Mouse (Mus musculus) A20 (cell line): Measurements from ENCODE around the gene Gse1.

ENCODE experiments used
- DNase-seq: peaks from one replicate; pipeline ENCODE4 v3.0.0-alpha.2; 2011; ENCODE audit warnings: low read depth, low spot score

The Gse1 gene

DNA sequence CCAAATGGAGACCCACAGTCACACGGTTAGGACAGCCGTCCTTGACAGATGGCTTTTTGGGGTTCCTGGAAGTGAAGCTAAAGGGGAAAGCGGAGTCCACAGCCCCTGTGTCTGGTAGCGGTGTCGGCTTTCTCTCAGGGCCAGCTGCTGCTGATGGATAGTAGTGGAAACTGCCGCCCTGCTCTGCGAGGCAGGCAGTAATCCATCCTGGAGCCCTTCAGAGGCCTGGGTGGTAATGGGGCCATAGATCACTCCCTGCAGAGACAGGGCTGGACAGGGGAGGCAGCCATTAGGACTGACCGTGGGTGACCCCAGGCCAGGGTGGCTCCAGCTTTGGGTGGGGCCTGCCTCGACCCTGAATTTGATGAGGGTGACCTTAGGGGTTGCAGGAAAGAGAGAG, 146.3 kb downstream of the Gse1 start:
- no peak for DNase-seq

DNA sequence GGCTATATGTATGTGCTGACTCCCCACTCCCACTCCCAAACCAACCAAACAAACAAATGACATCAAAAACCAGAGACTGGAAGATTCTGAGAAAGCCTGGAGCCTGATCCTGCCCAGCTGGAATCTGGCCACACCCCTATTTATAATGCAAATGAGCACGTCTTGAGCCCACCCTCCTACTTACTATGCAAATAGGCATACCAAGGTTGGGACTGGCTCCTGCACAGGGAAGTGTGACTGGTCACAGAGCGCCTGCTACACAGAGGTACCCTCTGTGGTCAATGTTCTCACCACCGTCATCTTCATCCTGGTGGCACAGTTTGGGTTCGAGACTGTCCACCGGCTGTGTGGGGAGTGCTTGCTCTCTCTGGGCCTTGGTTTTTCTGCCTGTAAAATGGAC, 146.9 kb downstream of the Gse1 start:
- peak; percentile 48 for DNase-seq

DNA sequence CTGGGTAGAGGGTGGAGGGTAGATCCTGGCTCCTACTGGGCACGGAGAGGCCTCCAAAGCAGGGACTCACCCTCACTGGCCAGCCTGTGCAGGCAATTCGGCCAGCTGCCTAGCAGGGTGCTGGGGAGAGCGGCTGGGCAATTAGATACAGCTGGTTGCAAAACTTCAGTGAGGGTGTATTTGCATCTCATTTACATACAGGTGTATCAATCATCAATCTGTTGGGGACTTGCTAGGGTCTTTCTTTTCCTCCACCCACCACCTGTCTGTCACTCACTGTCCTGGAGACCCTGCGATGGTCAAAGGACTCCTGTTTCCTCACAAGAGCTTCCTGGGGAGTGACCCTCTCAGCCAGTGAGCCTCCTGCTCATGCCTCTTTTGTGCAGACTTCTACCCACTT, 148.0 kb downstream of the Gse1 start:
- no peak for DNase-seq

DNA sequence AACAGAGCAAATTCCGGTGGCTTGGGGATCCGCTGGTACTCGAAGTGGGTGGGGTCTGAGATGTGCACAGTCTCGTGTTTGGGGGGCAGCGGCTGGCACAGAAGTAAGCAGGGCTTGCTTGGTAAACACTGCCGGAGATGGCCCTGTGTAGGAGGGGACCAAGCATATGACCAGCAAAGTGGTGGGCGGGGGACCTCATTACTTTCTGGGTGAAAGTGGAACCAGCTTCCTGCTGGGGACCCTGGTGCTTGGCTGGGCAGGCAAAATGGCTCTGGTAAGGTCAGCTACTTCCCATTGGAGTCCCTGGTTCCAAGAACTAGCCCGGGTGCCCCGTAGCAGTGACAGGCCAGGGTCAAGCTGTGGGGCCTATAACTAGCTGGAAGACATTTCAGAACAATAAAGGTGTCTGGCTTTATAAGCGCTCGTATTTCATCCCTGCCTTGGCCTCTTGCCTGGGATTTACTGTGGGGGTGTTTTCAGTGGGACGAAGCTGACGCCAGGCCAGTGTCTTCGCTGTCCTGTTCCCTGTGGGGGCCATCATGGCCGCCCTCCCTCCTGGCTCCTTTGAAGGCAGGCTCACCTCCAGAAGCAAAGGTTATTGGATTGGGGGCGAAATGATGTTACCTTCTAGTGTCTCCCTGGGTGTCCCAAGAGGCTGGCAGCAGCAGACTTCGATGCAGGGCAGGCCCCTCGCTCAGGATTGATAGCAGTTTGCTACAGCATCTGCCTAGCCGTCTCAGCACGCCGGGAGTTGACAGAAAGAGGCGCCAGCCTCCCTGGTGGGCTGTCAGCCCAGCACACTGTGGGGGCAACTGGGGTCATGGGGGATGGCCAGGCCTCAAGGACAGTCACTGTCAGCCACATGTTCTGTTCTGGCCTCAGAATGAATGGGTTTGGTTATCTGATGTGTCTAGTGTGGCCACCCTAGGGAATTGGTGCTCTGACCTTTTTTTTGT, 148.9 kb downstream of the Gse1 start:
- DNase-seq = no peak

DNA sequence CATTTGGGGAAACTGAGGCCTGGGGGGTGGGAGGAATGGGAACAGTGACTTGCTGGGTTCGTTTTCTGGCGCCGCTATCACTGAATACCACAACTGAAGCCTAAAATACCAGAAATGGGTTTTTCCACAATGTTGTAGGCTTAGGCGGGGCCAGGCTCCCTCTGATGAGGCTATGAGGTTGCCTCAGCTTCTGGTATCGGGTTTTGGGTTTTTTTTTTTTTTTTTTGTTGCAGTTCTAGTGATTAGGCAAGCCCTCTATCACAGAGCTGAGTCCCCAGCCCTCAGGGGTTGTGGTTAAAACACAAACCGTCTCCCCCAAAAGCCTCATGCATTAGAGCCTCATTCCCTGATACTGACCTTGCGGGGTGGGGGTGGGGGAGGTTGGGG, 149.5 kb downstream of the Gse1 start:
- no peak for DNase-seq

DNA sequence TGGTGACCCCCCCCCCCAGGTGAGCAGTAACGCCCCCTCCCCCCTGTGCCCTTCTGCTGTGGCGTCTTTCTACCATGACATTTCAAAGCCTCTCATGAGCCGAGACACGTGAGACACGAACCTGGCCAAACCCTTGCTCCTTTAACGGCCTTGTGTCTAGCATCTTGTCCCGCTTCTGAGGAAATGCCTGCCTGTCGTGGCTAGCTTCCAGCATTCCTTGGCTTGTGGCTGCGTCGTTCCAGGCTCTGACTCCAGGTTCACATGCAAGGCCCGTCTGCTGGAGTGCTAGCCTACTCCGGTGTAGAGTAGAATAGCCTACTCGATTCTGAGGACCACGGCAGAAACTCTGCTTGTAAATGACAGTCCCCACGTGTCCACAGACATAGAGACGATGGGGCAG, 150.1 kb downstream of the Gse1 start:
- no peak for DNase-seq

DNA sequence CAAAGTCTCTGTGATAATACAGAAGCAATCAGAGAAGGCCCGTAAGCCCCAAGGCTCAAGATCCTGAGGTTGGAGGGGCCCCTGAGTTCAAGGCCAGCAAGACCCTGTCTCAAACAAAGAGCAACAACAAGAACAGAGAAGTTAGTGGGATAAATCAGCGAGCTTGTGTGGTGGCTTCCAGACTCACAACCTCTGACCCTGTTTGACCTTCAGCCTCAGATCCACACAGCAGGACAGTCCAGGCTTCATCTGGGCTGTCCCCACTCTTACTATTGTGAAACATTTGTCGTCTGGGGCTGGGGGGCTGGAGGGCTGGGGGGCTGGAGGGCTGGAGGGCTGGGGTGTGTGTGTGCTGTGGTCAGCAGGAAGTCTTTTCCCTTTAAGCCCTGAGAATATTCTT, 150.8 kb downstream of the Gse1 start:
- DNase-seq = no peak

DNA sequence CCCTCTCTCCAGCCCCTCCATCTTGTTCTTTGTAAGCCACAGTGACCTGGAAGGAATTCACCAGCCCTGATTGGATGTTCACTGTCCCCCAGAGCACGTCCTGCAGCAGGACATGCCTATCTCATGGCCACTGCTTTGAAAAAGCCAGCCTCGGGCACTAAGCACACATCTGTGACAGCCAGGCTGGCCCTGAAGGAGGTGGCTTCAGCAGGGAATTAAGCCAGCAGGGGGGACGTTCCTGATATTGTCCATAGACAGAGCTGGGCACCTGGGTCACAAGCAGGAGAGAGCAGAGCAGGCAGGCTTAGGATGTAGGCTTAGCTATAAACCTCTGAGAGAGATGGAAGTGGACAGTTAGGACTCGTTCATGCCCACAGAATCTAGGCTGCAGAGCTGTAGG, 153.6 kb downstream of the Gse1 start:
- no peak for DNase-seq

DNA sequence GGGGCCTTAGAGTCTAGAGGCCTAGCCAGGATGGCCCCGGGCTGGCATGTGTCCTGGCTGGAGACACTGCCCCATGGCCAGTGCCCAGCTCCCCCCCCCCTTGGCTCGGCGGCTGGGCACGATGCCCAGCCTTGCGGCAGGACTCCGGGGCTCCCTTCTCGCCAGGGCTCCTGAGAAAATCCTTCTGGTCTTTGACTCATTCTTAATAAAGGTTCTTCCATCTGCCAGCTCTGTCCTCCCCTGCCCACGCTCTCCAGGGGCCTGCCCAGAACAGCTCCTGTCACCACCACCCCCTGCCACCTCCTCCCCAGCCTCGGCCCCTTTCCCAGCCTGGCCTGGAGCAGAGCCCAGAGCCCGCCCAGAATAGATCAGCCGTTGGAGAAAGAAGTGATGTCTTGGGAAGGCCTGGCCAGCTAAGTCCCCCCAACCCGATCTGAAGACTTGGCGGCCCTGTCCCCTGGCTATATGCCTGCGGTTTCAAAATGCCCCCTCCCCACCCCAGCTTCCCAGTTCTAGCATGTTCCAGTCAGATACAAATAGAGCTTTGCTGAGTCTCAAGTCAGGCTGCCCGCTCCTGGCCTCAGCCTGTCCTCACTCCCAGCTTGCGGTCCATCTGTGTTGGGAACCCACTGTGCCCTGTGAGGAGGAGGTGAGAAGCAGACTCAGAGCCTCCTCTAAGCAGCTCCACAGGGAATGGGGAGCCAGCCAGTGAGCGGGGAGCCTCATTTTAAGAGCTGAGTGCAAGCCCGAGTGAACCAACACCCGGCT, 154.4 kb downstream of the Gse1 start:
- no peak for DNase-seq

DNA sequence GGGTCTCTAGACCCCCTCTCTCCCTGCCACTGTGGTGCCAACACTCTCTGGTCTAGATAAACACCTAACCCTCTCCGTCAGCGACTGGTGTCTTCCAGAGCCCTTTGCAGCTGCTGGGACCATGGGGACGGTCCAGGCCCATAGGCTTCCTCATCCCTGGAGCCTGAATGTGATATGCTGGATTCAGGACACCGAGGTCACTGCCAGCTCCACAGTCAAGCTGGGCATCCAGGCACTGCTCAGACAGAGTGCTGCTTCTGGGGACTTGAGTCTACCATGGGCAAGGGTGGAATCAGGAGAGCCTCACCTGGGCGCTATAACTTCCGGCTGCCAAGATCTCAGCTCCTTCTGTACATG, 154.9 kb downstream of the Gse1 start:
- DNase-seq = no peak

DNA sequence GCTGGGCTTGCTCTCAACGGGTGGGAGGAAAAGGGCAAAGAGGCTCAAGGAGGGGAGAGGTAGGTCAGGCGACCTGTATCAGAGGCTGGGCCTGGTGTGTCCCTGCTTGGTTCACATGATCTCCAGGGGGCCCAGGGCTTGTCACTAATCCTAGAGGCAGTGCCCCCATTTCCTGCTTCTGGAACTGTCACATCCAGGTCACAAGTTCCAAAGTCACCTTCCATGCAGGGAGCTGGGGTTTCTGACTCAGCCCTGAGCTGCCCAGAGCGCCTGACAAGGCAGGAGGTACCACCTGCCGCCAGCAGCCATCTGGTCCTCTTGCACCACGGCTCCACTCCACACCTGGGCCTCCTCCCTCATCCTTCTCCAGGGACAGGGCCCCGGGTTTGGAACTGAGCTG, 155.5 kb downstream of the Gse1 start:
- no peak for DNase-seq

DNA sequence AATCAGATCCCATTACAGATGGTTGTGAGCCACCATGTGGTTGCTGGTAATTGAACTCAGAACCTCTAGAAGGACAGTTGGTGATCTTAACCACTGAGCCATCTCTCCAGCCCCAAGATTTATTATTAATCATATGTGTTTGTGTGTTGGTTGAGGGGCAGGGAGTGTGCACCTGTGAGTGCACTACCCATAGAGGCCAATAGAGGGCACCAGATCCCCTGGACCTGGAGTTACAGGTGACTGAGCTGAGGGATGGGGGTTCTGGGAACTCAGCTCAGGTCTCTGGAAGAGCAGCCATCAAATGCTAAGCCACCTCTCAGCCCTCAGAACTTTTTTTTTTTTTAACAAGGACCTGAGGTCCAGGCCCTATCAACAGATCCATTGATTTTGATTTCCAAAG, 156.5 kb downstream of the Gse1 start:
- DNase-seq = peak; percentile 21

DNA sequence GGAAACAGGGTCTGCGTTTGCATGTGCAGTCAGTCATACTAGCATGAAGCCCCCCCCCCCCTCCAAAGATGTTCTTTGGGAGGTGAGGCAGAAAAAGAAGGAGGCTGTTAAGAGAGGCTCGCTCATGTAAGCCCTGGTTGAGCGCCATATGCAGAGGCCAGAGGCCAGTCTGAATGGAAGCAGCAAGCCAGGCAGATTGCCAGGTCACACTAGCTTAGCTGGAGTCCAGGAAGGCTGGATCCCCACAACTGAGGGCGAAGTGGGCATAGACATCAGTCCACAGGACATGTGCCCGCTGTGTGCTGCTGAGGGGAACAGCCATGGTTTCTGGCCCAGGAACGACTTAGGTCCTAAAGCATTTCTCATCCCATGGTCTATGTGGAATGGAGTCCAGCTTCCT, 160.0 kb downstream of the Gse1 start:
- no peak for DNase-seq

DNA sequence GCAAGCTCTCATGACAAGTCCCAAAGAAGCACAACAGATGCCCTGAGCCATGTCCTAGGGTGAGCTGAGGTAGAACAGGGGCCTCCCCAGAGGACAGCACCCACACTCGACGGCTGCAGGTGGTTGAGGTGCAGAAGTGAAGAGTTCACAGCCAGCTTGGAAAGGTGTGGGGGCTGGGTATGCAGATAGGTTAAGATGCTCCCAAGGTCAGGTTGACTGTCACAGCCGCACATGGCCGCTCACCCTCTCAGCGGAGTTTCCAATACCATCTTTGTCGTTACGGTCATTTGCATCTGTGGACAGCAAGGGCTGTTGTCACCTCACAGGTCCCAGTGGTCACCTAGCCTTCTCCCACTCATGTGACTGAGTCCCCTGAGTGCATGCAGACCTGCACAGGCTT, 162.3 kb downstream of the Gse1 start:
- DNase-seq = peak; percentile 67

DNA sequence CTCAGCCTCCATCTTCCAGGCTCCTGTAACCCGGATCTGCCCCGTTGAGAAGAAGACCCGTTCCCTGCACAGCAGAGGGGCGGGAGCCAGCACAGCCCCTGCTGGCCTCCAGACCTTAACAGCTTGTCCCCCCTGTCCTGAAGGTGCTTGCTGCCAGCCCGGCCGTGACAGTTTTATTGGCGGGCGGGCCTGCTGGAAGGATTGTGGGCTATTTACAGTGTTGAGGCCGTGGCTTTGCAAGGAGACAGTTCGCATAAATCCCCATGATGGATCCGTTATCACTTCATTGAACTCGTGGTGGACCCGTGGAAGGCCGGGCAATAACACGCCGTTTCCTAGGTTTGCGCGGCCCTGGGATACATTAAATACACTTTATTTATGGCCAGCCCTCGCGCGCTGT, 163.6 kb downstream of the Gse1 start:
- DNase-seq = no peak

DNA sequence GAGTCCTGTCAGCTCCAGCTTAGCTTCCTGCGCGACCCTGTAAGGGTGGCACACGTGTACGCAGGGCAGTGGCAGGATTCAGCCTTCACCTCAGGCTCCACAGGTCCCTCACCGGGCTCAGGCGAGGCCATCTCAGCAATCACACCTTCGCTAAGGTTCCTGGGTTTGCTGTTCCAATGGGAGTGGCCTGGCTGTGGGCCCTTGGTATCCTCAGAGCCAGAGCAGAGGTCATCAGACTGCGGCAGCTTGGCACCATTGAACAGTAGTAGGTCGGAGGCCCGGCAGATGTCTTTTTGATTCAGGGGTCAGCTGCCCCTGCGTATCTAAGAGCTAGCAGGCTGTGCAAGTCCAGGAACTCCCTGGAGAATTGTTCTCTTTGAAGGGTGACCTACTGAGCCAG, 164.8 kb downstream of the Gse1 start:
- no peak for DNase-seq

DNA sequence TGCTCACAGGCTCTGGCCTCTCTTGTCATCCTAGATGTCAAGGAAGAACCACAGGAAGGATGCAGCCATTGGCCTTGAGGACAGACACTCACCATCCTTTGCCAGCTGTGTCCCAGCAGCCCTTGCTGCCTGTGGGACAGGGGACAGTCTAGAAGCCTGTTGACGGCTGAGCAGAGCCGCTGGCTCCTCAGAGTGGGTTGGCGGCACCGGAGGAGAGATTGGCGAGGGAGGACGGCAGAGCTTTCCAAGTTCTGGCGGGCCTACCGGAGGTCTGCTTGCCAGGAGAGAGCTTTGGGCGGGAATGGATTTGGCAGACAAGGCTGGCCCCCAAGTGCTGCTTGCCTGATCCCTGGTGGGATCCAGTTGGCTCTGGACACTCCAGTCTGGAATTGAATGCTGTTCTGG, 165.6 kb downstream of the Gse1 start:
- DNase-seq = no peak

DNA sequence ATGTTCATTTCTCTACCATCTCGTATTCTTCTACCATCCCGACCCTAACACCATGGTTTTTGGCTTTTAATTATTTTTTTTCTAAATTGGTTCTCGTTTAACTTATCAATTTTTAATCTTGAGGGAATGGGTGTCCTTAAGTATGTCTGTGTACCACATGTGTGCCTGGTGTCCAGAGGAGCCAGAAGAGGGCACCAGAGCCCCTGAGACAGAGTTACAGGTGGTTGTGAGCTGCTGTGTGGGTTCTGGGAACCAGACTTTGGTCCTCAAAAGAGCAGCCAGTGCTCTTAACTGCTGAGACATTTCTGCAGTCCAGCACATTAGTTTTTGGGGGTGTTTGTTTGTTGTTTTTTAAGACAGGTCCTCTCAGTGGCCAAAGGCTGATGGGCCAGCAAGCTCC, 167.6 kb downstream of the Gse1 start:
- peak; percentile 16 for DNase-seq

DNA sequence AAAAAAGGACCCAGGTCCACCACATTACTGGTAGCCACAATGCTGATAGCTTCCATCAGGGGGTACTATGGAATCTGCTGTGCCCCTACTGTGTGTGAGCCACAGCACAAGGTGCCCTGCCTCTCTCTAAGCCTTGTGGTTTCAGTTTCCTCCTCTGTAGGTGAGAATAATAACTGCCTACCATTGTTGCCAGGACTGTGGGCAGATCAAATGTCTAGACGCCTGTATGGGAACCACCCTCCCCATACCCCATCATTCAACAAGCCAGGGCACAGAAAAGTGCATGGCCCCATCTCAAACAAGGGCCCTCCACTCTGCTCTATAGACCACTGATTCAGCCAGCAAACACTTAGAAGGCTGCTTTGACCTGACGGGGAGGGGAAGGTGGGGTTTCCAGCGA, 168.5 kb downstream of the Gse1 start:
- no peak for DNase-seq

DNA sequence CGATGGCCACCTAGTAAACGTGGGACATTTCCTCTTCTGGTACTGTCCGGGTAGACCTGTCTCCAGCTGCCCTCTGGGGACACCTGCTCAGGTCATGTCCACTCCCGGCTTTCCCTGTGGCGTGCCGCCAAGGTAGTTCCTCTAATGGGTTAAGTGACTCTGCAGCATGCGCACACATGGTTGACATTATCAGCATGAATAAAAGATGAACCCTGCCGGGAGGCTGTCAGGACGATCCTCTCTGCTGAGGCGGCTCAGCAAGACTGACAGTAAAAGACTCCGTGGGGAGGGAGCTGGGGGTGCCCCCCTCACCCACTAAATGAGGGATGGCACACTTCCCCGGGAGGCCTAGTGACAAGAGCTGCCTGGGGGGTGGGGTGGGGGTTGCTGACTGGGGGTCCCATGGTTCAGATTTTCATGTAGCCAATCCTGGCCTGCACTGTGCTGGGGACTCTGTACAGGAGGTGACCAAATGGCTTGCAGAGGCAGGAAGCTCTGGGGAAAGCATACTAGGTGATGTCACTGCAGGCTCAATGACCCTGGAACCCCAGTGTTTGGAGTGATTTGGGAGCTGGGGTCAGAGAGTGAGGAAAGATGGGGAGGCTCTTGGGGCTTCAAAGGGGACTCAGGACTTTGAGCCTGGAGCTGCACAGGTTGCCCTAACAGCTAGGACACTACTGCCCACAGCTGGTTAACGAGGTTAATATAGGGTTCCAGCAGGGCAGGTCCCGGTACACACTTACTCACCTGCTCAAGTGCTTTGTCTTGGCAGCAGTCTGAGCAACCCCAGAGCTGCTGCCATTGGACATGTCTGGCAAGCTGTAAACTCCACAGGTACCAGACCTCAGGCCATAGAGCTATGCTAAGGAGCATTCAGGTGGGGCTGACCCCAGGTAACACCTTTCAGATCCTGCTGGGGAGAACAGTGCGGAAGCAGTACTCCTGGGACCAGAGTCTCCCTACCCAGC, 169.5 kb downstream of the Gse1 start:
- no peak for DNase-seq

DNA sequence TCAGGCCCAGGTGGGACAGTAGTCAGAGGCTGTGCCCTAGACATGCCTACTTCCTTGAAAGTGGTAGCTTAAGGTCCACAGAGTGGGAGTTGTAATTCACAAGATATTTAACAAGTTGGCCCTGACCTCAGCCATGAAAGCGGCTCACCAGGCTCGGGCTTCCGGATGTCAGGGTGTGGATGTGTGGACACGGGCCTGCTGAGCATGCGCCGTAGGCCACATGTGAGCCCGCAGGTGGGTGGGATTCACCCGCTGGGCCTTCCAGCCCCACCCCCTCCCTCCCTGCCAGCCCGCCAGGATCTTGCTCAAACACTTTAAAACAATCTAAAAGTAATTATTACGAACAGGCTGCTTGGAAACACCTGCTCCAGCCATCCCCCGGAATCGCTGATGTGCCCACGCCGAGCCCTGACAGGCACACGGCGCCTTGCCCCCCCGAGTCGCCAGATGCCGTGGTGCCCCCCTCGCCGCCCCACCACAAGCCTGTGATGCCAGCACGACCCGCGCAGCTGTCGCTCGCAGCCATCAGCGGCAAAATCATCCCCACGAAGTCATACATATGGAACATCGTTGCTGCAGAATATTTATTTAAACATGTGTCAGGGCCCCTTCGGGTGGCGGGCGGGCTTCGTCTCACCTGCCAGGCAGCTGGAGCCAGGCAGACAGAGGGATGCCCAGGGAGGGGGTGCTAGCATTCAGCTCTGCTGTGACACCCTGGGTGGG, 171.1 kb downstream of the Gse1 start:
- DNase-seq = no peak
